Mouse (Mus musculus): ENCODE measurements around the gene Fat4. TPM values are rescaled to one million over a fixed set of nuclear protein-coding genes. Genes with fewer than 3 reads are reported as not detected.

Fat4 gene
- total RNA-seq, 2 experiments from 2014 or later = 25.6 to 38.7 TPM

- DNase-seq (ENCODE audit: extremely low spot score in 1 of 2, low spot score in 1 of 2) = no peak
Observed at GRCm38 (mm10) chr3:38906832-38907231, 20.1 kb downstream of the Fat4 start.

DNA sequence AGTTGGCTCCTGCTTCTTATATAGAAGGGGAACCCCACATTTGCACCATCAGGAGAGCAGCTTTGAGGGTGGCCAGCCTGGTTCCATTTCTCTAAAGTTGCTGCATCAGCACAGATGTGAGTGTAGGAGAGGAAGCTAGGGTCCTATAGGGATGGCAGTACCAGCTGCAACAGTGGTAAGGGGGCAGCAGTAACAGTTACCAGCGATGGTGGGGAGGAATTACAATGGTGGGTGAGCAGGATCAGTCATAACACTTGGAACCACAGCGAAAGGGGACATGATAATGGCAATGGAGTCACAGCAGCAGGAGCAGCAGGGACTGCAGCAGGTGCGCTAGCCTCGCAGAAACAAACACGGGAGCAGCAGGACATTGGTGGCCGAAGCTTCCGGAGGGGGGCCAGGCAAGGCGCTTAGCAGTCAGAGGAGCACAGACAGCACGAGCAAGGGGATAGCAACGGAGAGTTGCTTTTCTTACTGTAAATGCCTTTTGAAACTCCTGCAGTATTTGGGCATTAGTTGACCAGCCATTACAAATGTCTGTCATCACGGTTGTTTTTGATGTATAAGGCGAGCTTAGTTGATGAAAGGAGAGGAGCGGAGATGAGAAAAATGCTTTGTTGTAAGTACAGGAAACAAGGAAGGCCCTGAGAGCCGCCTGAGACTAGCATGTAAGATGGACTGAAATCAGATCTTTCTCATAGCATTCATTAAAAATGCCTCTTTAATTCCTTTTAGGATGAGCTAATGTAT lies 21.1 kb downstream of the Fat4 start:
- DNase-seq (ENCODE audit: extremely low spot score in 1 of 2, low spot score in 1 of 2) = no peak

GRCm38 (mm10) chr3:38908426-38909111 lies 21.8 kb downstream of the Fat4 start:
- DNase-seq (ENCODE audit: extremely low spot score in 1 of 2, low spot score in 1 of 2) = no peak

DNA sequence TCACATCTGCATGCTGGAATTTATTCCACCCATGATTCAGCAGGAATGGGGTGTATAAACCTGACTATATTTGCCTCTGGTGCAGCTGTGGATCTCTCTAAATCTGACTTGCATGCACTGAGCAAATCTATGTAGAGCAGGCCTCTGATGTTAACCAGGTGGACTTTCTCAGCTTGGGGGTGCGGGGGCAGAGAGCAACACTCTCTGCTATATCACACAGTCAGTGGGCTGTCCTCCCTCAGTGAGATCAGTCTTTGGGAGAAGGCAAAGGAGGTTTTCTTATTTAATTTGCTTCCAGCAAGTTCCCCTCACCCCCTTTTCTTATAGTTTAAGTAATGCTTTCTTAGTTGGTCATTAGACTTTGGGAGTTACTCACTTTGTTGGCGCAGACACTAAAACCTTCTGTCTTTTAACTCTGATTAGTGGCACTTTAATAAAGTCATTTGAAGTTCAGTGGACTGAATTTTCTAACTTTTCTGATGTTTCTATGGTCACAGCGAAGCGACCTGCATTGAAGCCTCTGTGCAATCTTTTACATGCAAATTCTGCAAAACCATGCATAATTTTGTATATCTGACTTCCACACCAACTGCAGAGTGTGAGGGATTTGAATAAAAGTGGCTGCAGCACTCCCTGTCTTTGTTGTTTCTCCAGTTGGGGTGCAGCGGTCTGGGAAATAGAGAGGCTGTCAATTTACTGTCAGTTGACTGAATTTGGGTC lies 26.2 kb downstream of the Fat4 start:
- DNase-seq (ENCODE audit: extremely low spot score in 1 of 2, low spot score in 1 of 2) = no peak

DNA sequence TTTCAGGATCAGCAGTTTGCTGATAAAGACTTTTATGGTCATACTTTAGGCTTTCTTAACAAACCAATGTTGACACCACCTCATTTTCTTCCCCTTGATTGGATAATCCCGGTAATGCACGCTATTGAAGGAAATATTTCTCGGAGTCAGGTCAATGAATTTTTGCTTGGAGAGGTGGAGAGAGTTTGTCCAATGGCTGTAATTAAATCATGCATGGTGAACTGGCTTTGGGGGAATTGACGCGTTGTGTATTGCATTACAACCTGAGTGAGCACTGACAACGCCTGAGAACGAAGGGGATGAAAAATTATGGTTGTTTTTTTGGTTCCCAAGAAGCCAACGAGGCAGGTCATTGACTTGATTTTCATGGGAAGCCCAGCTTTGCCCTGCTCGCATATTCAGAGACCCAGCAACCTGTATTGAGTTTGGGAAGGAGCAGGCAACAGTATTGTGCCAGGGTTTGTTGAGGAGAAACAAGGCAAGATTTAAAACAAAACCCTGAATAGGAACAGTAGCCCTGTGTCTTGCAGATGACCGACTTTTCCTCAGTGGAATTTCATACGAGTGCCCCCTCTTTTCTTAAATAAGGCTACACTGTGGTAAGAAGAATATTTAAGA lies 26.9 kb downstream of the Fat4 start:
- no peak for DNase-seq (ENCODE audit: extremely low spot score in 1 of 2, low spot score in 1 of 2)

GRCm38 (mm10) chr3:38918926-38919325 lies 32.2 kb downstream of the Fat4 start:
- DNase-seq (ENCODE audit: extremely low spot score in 1 of 2, low spot score in 1 of 2) = no peak

DNA sequence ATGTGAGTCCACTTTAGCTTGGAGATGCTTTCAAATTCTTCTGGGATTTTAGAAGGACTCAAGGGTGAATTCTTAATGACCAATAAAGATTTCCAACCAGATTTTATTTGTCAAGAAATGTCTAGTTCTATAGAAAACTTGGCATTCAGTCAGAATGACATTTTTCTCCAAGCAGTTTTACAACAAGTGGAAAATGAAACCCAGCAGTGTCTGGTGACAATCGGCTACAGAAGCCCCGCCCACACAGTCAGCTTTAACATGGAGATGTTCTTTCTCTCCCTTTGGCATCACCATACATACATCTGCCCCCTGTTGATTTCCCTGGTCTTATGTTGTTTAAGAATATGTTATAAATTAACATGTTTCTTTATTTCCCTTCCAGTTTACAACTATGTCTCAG lies 34.3 kb downstream of the Fat4 start:
- DNase-seq (ENCODE audit: extremely low spot score in 1 of 2, low spot score in 1 of 2) = no peak

GRCm38 (mm10) chr3:38923251-38923686 lies 36.5 kb downstream of the Fat4 start:
- DNase-seq (ENCODE audit: extremely low spot score in 1 of 2, low spot score in 1 of 2) = no peak

DNA sequence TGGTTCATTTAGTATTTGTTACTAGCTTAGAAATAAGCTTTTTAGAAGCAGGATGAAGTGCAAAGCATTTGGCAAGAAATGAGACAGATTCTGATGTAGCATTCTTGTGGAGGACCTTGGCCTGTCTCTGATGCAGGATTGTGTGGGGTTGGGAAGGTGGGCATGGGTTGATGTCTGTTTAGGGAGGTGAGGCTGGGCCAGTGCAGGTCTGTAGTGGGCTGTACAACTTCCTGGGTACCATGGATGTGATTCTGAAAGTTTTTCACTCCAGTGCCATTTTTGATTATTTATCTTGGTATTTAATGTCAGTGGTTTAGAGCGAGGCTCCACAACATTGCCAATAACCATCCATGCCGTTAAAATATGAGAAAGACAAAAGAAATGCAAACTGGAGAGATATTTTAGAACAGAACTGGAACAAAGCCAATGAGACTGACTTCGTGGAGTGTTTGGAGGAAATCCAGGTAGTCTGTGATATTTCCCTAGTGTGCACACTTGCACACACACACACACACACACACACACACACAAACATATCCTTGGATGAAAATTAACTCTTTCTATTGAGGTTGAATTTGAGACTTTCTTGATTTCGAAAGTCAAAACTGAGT lies 41.4 kb downstream of the Fat4 start:
- DNase-seq (ENCODE audit: extremely low spot score in 1 of 2, low spot score in 1 of 2) = no peak

GRCm38 (mm10) chr3:38928751-38929150 lies 42.0 kb downstream of the Fat4 start:
- no peak for DNase-seq (ENCODE audit: extremely low spot score in 1 of 2, low spot score in 1 of 2)

GRCm38 (mm10) chr3:38934780-38935179 lies 48.0 kb downstream of the Fat4 start:
- DNase-seq (ENCODE audit: extremely low spot score in 1 of 2, low spot score in 1 of 2) = no peak

- no peak for DNase-seq (ENCODE audit: extremely low spot score in 1 of 2, low spot score in 1 of 2)
Observed at GRCm38 (mm10) chr3:38936485-38936884, 49.7 kb downstream of the Fat4 start.

DNA sequence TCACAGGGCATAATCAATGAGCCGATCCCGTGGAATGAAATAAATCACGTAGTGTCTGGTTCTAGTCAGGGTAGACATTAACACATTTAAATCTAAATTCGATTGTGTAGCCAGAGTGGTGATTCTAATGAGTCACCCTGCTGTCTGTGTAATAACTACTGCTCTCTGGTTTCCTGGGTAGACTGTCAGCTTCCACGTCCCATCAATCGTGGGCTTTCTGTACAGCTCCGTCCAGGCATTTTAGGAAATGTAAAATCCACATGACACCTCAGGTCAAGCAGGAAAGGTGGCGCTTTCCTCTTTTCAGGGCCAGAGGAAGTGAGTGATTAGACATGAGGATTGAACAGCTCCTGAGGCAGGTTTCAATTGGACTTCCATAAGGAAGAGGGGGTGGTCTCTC lies 50.4 kb downstream of the Fat4 start:
- no peak for DNase-seq (ENCODE audit: extremely low spot score in 1 of 2, low spot score in 1 of 2)

DNA sequence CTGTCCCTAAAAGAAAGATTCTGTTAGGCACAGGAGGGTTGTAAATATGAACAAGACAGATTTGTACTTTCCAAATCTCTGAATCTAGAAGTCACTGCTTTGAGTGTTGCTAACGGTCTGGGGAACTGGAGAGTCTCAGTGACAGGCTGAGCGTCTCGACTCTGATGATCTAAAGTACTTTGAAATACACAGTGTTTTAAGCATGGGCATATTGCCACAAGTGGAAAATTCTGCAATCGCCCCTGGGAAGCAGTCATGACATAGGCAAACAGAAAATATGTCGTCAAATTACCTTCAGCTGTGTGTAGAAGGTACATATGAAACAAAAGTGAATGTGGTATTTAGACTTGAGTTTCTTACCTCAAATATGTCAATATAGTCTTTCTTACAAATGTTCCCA lies 51.4 kb downstream of the Fat4 start:
- DNase-seq (ENCODE audit: extremely low spot score in 1 of 2, low spot score in 1 of 2) = no peak

GRCm38 (mm10) chr3:38939573-38939972 lies 52.8 kb downstream of the Fat4 start:
- no peak for DNase-seq (ENCODE audit: extremely low spot score in 1 of 2, low spot score in 1 of 2)

- DNase-seq (ENCODE audit: extremely low spot score in 1 of 2, low spot score in 1 of 2) = no peak
Observed at GRCm38 (mm10) chr3:38940327-38940726, 53.6 kb downstream of the Fat4 start.

DNA sequence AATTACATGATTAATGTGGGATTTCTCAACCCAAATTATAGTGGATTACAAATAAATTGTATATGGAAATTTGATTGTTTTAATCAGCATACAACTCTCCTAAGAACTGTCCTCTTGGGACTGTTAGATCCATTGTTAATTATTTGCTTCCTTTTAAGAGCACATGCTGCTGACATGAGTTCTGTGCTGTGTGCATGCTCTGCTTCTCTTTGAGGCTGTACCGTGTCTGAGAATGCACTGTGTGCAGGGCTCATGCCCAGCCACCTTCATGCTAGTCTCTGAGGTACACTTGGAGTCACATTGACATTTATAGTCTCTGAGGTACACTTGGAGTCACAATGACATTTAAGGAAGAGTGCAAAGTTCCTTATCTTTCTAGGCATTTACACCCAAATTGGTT lies 58.4 kb downstream of the Fat4 start:
- DNase-seq (ENCODE audit: extremely low spot score in 1 of 2, low spot score in 1 of 2) = no peak

- DNase-seq (ENCODE audit: extremely low spot score in 1 of 2, low spot score in 1 of 2) = no peak
Observed at GRCm38 (mm10) chr3:38947706-38948105, 61.0 kb downstream of the Fat4 start.

DNA sequence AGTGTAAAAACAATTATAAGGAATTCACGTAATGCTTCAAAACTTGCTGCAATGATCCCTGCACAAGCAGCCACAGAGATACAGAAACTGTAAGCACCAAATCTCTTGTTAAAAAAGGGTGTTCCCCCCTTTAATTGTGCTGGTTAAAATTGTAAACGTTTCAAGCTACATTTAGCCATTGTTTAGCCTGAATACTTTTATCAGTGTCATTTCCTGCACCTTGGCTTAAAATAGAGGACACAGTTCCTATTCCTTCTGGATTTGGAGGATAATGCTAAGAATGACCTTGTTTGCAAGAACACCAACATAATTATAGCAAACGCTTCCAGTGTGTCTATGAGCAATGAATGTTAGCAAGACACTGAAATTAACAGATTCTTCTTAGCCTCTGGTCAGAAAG lies 65.9 kb downstream of the Fat4 start:
- no peak for DNase-seq (ENCODE audit: extremely low spot score in 1 of 2, low spot score in 1 of 2)

- no peak for DNase-seq (ENCODE audit: extremely low spot score in 1 of 2, low spot score in 1 of 2)
Observed at GRCm38 (mm10) chr3:38954196-38954595, 67.5 kb downstream of the Fat4 start.
